10 mouse cellular contexts compared by ENCODE assay signal in genomic region chr3:101806941-101807340, GRCm38 (mm10). TPM values are rescaled to one million over a fixed set of nuclear protein-coding genes. Genes with fewer than 3 reads are reported as not detected.
DNase-seq lines count a peak whose midpoint lies in the region; ATAC-seq and TF ChIP-seq lines count a peak whose summit lies in the region.
"Had no signal": no experiment of that assay in that cellular context is flagged by ENCODE, and none has a peak within 500 bp of the region (broad histone marks: within the 10 kb centered on the region; RNA-seq: fewer than 3 reads in every experiment).

No protein-coding gene starts in this region.

- peaks cover 48 to 53% of the 10 kb centered on the region in 2 experiments for H3K4me1 ChIP-seq in heart, embryonic 14.5 days (ENCODE audit: control insufficient read depth in 2 of 2, insufficient read depth in 2 of 2, low read length in 2 of 2)
- peaks cover 8% of the 10 kb centered on the region; the same call in 1 of the 2 replicates for H3K4me1 ChIP-seq in lung, postnatal 0 days (ENCODE audit: insufficient read depth, low read depth, low read length)

- intact Hi-C loops in heart, postnatal 25 days (cut with DNase I), result no loop called here

- no peak for TF ChIP-seq CTCF in lung, postnatal 0 days (IDR thresholded peaks at IDR 0.05)

- H3K9ac ChIP-seq in heart, embryonic 14.5 days (ENCODE audit: low read length), result peak overlapping the region; percentile 38; the same call in 1 of the 2 replicates
- H3K9ac ChIP-seq in lung, postnatal 0 days (replicated peaks; ENCODE audit: low read depth), result no peak overlapping the region

- no peaks in the 10 kb centered on the region for H3K9me3 ChIP-seq in heart, embryonic 14.5 days (ENCODE audit: control insufficient read depth, low read length)
- no peaks in the 10 kb centered on the region for H3K9me3 ChIP-seq in lung, postnatal 0 days (ENCODE audit: low read length)
- H3K9me3 ChIP-seq: limb, embryonic 12.5 days had no signal

- 44% methylated on average over 4 of the region's 4 CpGs for WGBS in heart, embryonic 14.5 days
- WGBS in lung, postnatal 0 days, result 14% methylated on average over 4 of the region's 4 CpGs

- H3K4me3 ChIP-seq in heart, embryonic 14.5 days (ENCODE audit: control insufficient read depth in 1 of 2, insufficient read depth in 1 of 2, low read depth in 1 of 2, low read length in 2 of 2), result no peak overlapping the region
- no peak overlapping the region for H3K4me3 ChIP-seq in lung, postnatal 0 days (ENCODE audit: low read depth, low read length)
- H3K4me3 ChIP-seq: limb, embryonic 12.5 days had no signal

- no peaks in the 10 kb centered on the region for H3K27me3 ChIP-seq in heart, embryonic 14.5 days (ENCODE audit: control insufficient read depth, insufficient read depth, low read length)
- H3K27me3 ChIP-seq in lung, postnatal 0 days (replicated peaks; ENCODE audit: insufficient read depth, low read length), result no peaks in the 10 kb centered on the region

- no peak overlapping the region for H3K4me2 ChIP-seq in heart, embryonic 14.5 days (ENCODE audit: low read length)
- H3K4me2 ChIP-seq in lung, postnatal 0 days (replicated peaks; ENCODE audit: low read depth, low read length), result no peak overlapping the region
- H3K4me2 ChIP-seq: limb, embryonic 12.5 days had no signal

- peak overlapping the region in 1 of 2 experiments; percentile 4; a peak in 1 of 4 replicates for H3K27ac ChIP-seq in heart, embryonic 14.5 days (replicated peaks in 1 of 2; ENCODE audit: control insufficient read depth in 1 of 2, insufficient read depth in 1 of 2, low read depth in 2 of 2, low read length in 2 of 2)
- no peak overlapping the region for H3K27ac ChIP-seq in lung, postnatal 0 days (ENCODE audit: low read length)
- H3K27ac ChIP-seq: limb, embryonic 12.5 days had no signal

- ATAC-seq in heart, embryonic 14.5 days (ENCODE audit: insufficient number of reproducible peaks, insufficient read depth, low FRiP score, low read depth), result no peak
- peak; percentile 39; the same call in 1 of the 2 replicates for ATAC-seq in lung, postnatal 0 days

- no peak for TF ChIP-seq EP300 in lung, postnatal 0 days (IDR thresholded peaks at IDR 0.05)

- H3K36me3 ChIP-seq in heart, embryonic 14.5 days (ENCODE audit: control insufficient read depth, insufficient read depth, low read length), result no peaks in the 10 kb centered on the region
- no peaks in the 10 kb centered on the region for H3K36me3 ChIP-seq in lung, postnatal 0 days (ENCODE audit: insufficient read depth, low read length)
- H3K36me3 ChIP-seq: limb, embryonic 12.5 days had no signal

- DNase-seq in heart, postnatal 25 days (ENCODE audit: low spot score), result no peak
- DNase-seq in brain, adult 2 months (ENCODE audit: low read depth, low spot score), result peak; percentile 70
- peak; percentile 61 to 66 for DNase-seq in cerebellum, postnatal 10 days
- DNase-seq in lung, postnatal 0 days (ENCODE audit: low spot score), result peak; percentile 60
- DNase-seq in kidney, adult 8-10 months, result no peak
- no peak for DNase-seq in right cerebral cortex, postnatal 25 days
- no peak for DNase-seq in gastrocnemius, adult 8-10 months (ENCODE audit: low spot score in 2 of 2)

RNA-seq across cellular contexts. Expression of gene Mab21l3, which starts 41.8 kb away (rescaled TPM):
- polyA plus RNA-seq in heart, embryonic 14.5 days (2014; fragmentation: Nextera tagmentation; extraction: Ambion mirVana), result 0.09 and 0.13 TPM in 2 replicates
- total RNA-seq in heart, postnatal 25 days (2021), result under 1 TPM in 1 of 2 experiments, not detected in 1; 0.08 TPM
- 0.12 and 0.37 TPM in 2 replicates for polyA plus RNA-seq in lung, postnatal 0 days (2015; fragmentation: Nextera tagmentation; extraction: Ambion mirVana)
- total RNA-seq in gastrocnemius, adult 8-10 months (2022), result not detected
- total RNA-seq: hematopoietic stem cell, adult 5-6 weeks had no signal

Comparison
In these comparisons a context has a peak if more than half of its experiments do, and no peak if none do; other contexts are left out.
1. DNase-seq: peak in brain, adult 2 months (single experiment), cerebellum, postnatal 10 days (2 of 2) and lung, postnatal 0 days (single experiment); none in heart, postnatal 25 days (single experiment), kidney, adult 8-10 months (0 of 2), right cerebral cortex, postnatal 25 days (single experiment) and gastrocnemius, adult 8-10 months (0 of 2).